Mouse (Mus musculus): ENCODE measurements around the gene Sec22b. TPM values are rescaled to one million over a fixed set of nuclear protein-coding genes. Genes with fewer than 3 reads are reported as not detected.

Gene Sec22b
- polyA plus RNA-seq (2015; fragmentation: Nextera tagmentation; extraction: Ambion mirVana), result 106 and 111 TPM in 2 replicates

DNA sequence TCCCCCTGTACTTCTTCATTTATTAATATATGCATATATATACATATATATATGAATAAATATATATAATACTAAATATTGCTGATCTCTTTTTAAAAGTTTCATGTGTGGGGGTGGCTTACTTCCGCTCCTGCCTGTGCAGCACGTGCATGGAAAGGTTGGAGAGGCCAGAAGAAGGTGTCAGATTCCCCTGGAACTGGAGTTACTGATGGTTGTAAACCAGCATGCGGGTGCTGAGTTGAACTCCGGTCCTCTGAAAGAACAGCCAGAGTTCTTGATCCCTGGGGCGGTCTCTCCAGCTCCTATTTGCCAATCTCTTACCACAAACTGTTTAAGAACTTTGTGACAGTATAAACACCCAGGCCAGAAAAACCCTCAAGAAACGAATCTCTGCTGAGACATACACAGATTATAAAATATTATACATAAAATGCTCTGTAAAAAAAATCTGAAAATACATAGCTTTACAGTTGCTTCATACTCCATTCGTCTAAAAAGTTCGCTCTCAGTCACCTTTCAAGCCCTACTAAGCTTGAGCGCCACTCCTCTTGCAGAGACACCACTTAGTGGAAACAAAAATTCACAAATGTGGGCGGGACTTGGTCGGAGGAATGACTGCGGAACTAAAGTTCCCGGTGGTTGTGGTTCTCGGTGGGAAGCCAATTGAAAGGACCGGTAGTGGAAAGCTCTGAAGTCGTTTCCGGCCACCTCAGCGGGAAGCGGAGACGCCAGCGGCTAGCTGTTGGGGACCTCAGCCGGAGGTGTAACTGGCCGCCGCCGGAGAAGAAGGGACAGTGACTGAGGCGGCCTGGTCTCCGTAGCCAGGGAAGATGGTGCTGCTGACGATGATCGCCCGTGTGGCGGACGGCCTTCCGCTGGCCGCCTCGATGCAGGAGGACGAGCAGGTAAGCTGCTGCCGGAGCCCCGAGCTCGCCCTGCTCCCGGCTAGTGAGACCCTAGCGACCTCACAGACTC lies at the start of gene Sec22b:
TSS of gene Sec22b (plus strand) at position 675 of the 975 bp plus-strand sequence.
- Histone ChIP-seq H3K9ac (peak within 1 kb of the TSS; percentile 92), H3K36me3 (no peaks in the 10 kb centered on the region), H3K27me3 (no peaks in the 10 kb centered on the region), H3K27ac (replicated peaks) (0 out of 2 replicates have a peak within 1 kb of the TSS, but pooled peaks have one; percentile 49), H3K4me2 (peak within 1 kb of the TSS; percentile 93), H3K4me1 (replicated peaks) (peaks cover 32% of the 10 kb centered on the region), H3K4me3 (peak within 1 kb of the TSS; percentile 87), H3K9me3 (no peaks in the 10 kb centered on the region)
- WGBS, result 3% methylated on average over 41 of the region's 41 CpGs
- ATAC-seq (ENCODE audit: low read depth), result peak; percentile 84

GRCm38 (mm10) chr3:97851803-97852202 lies 49.2 kb upstream of the Sec22b start:
- WGBS, result 93% methylated on average over 2 of the region's 2 CpGs
- Histone ChIP-seq H3K9ac (no peak overlapping the region), H3K9me3 (no peaks in the 10 kb centered on the region), H3K4me2 (no peak overlapping the region), H3K4me3 (no peak overlapping the region), H3K27me3 (no peaks in the 10 kb centered on the region), H3K4me1 (replicated peaks) (0 out of 2 replicates have a peak, but pooled peaks cover under 1% of the 10 kb centered on the region), H3K27ac (replicated peaks) (no peak overlapping the region), H3K36me3 (no peaks in the 10 kb centered on the region)
- ATAC-seq (ENCODE audit: low read depth), result no peak

DNA sequence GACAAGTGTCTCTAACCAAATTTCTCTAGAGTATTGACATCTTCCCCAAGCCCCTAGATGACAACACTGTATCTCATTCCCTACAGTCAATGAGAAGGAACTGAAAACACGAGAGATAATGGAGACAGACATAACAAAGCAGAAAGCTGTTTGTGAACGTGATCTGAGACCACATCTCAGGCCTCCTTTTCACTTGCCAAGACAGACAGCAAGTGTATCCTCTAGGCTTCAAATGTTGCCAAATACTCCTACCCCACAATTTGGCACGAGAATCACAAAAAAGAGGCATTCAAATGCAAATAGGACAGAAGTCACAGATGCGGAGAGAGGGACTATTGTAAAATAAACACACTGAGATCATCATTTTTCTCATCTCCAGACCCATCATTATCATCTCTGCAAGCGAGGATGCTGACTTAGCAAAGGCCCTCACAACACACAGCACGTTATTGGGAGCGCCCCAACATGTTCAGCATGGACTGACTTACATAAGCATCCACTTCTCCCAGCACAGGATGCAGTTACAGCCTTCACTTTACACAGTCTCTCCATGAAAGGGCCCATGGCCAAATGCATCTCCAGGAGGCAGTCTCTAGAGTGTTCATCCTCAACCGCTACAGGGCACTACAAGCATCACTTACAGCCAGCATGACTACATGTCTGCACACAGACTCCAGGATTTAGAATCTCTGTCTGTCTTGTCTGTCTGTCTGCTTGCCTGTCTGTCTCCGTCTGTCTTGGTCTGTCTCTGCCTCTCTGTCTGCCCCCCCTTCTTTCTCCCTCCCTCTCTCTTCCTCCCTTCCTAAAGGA lies 46.2 kb upstream of the Sec22b start:
- H3K9me3 ChIP-seq, result no peaks in the 10 kb centered on the region
- H3K9ac ChIP-seq, result no peak overlapping the region
- no peaks in the 10 kb centered on the region for H3K27me3 ChIP-seq
- WGBS, result 61% methylated on average over 9 of the region's 9 CpGs
- no peak overlapping the region for H3K4me2 ChIP-seq
- no peaks in the 10 kb centered on the region for H3K4me1 ChIP-seq (replicated peaks)
- peak overlapping the region; percentile 18 for H3K27ac ChIP-seq (replicated peaks)
- H3K4me3 ChIP-seq, result no peak overlapping the region
- ATAC-seq (ENCODE audit: low read depth), result no peak
- H3K36me3 ChIP-seq, result no peaks in the 10 kb centered on the region

DNA sequence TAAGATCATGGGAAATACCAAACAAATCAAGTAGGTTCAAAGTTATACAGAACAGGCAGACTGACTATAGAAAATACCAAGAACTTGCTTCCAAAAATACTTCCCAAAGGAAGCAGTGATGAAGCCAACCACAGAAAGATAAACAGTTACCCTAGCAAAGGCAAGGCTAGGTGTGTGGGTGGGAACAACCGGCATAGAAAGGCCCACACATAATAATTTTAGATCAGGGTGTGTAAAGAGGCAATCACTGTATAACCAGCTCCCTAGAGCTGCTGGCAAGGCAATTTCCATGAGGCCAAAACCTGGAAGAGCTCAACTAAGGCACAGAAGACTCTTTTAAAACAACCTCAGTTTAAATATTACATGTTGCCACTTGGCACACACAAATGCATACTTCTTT lies 41.6 kb upstream of the Sec22b start:
- no peaks in the 10 kb centered on the region for H3K36me3 ChIP-seq
- no peaks in the 10 kb centered on the region for H3K9me3 ChIP-seq
- H3K9ac ChIP-seq, result no peak overlapping the region
- H3K27me3 ChIP-seq, result no peaks in the 10 kb centered on the region
- H3K27ac ChIP-seq (replicated peaks), result no peak overlapping the region
- no peak for ATAC-seq (ENCODE audit: low read depth)
- H3K4me3 ChIP-seq, result no peak overlapping the region
- no peak overlapping the region for H3K4me2 ChIP-seq
- H3K4me1 ChIP-seq (replicated peaks), result no peaks in the 10 kb centered on the region
- 75% methylated on average over 1 of the region's 1 CpGs for WGBS

DNA sequence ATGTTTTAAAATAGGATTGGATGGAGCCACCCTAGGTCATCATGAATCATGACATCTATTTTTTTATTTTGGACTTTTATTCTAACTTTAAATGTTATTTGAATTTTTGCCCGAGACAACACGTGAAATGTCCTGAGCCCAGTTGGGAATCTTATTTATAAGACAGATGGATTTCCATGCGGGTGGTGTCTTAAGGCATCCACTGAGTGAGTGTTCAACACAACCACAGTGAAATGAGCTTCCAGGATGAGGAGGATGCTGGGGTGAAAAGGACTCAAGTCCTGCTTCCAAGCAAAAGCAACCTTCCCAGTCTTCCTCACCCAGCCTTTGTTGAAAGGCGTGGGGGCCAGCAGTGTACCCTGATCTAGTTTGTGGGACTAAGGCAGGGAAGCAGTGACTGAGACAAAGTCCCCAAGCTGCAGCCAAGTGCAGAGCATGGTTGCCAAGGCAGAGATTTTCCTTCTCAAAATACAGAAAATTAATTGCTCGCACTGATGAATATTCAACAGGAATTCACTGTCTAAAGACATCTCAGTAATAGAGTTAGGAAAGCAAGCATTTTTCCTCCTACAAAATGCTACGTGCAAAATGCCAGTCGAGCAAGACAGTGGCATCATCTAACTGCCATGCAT lies 40.1 kb upstream of the Sec22b start:
- Histone ChIP-seq H3K4me1 (replicated peaks) (no peaks in the 10 kb centered on the region), H3K4me2 (no peak overlapping the region), H3K4me3 (no peak overlapping the region), H3K9me3 (no peaks in the 10 kb centered on the region), H3K9ac (no peak overlapping the region), H3K36me3 (no peaks in the 10 kb centered on the region), H3K27ac (replicated peaks) (no peak overlapping the region), H3K27me3 (peaks cover 8% of the 10 kb centered on the region)
- ATAC-seq (ENCODE audit: low read depth), result no peak
- WGBS, result 90% methylated on average over 7 of the region's 7 CpGs

- H3K36me3 ChIP-seq, result no peaks in the 10 kb centered on the region
- peaks cover 39% of the 10 kb centered on the region for H3K27me3 ChIP-seq
- 74% methylated on average over 4 of the region's 4 CpGs for WGBS
- H3K9me3 ChIP-seq, result no peaks in the 10 kb centered on the region
- peaks cover 11% of the 10 kb centered on the region for H3K4me1 ChIP-seq (replicated peaks)
- no peak overlapping the region for H3K27ac ChIP-seq (replicated peaks)
- peak overlapping the region; percentile 54 for H3K4me3 ChIP-seq
- no peak for ATAC-seq (ENCODE audit: low read depth)
- peak overlapping the region; percentile 83 for H3K4me2 ChIP-seq
- peak overlapping the region; percentile 75 for H3K9ac ChIP-seq
Observed at GRCm38 (mm10) chr3:97866696-97867095, 34.3 kb upstream of the Sec22b start.

GRCm38 (mm10) chr3:97867221-97868023 lies 33.6 kb upstream of the Sec22b start:
- Histone ChIP-seq H3K4me1 (replicated peaks) (peaks cover 11% of the 10 kb centered on the region), H3K27ac (replicated peaks) (peak overlapping the region; percentile 33), H3K9me3 (no peaks in the 10 kb centered on the region), H3K4me2 (peak overlapping the region; percentile 83), H3K36me3 (no peaks in the 10 kb centered on the region), H3K27me3 (peaks cover 39% of the 10 kb centered on the region), H3K9ac (peak overlapping the region; percentile 75), H3K4me3 (peak overlapping the region; percentile 54)
- peak; percentile 79 for ATAC-seq (ENCODE audit: low read depth)
- 3% methylated on average over 27 of the region's 28 CpGs for WGBS

DNA sequence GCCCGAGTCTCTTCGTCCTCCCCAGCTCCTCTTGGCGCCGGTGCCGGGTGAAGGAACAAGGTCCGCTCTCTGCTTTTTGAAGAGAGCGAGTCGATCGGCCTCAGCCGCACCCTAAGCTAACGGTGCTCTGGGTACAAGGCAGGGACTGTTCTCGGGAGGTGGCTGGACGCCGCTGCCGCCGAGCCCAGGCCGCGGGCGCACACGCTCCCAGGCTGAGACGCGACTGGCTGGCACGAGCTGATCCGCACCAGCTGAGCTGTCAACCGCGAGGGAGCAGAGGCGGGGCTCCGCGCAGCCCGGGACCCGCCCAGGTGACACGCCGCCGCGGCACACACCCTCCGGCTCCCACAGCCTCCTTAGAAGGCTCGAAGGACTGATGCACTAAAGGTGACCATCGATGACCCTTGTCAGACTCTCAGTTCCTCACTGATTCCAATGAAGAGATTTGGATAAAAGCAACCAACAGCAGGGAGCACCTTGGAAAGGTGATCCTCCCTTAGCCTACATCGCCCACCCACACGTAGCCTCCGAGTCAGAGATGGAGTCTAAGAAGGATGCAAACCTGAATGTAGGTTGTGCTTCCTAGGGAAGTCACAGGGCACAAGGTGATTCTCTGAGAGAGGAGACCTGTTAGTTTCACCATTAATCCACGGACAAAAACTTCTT lies 32.8 kb upstream of the Sec22b start:
- ATAC-seq (ENCODE audit: low read depth), result peak; percentile 93
- peak overlapping the region; percentile 83 for H3K4me2 ChIP-seq
- peak overlapping the region; percentile 33 for H3K27ac ChIP-seq (replicated peaks)
- H3K9ac ChIP-seq, result peak overlapping the region; percentile 75
- peaks cover 11% of the 10 kb centered on the region for H3K4me1 ChIP-seq (replicated peaks)
- WGBS, result 3% methylated on average over 42 of the region's 42 CpGs
- H3K9me3 ChIP-seq, result no peaks in the 10 kb centered on the region
- H3K4me3 ChIP-seq, result peak overlapping the region; percentile 54
- H3K36me3 ChIP-seq, result no peaks in the 10 kb centered on the region
- H3K27me3 ChIP-seq, result peaks cover 39% of the 10 kb centered on the region

- ATAC-seq (ENCODE audit: low read depth), result no peak
- Histone ChIP-seq H3K27ac (replicated peaks) (no peak overlapping the region), H3K9me3 (no peaks in the 10 kb centered on the region), H3K4me3 (no peak overlapping the region), H3K4me1 (replicated peaks) (peaks cover 11% of the 10 kb centered on the region), H3K27me3 (peaks cover 39% of the 10 kb centered on the region), H3K36me3 (no peaks in the 10 kb centered on the region), H3K9ac (no peak overlapping the region), H3K4me2 (peak overlapping the region; percentile 83; the same call in 1 of the 2 replicates)
- WGBS, result 62% methylated on average over 5 of the region's 5 CpGs
Observed at GRCm38 (mm10) chr3:97868733-97869132, 32.3 kb upstream of the Sec22b start.

GRCm38 (mm10) chr3:97869730-97870129 lies 31.3 kb upstream of the Sec22b start:
- Histone ChIP-seq H3K9me3 (no peaks in the 10 kb centered on the region), H3K4me3 (no peak overlapping the region), H3K36me3 (no peaks in the 10 kb centered on the region), H3K27ac (replicated peaks) (no peak overlapping the region), H3K9ac (no peak overlapping the region), H3K4me1 (replicated peaks) (peaks cover 11% of the 10 kb centered on the region), H3K4me2 (no peak overlapping the region), H3K27me3 (peaks cover 39% of the 10 kb centered on the region)
- no peak for ATAC-seq (ENCODE audit: low read depth)
- WGBS, result 80% methylated on average over 4 of the region's 4 CpGs

- WGBS, result 28% methylated on average over 5 of the region's 5 CpGs
- Histone ChIP-seq H3K4me1 (replicated peaks) (peaks cover 10% of the 10 kb centered on the region), H3K36me3 (no peaks in the 10 kb centered on the region), H3K4me3 (no peak overlapping the region), H3K27ac (replicated peaks) (no peak overlapping the region), H3K9me3 (no peaks in the 10 kb centered on the region), H3K9ac (no peak overlapping the region), H3K4me2 (no peak overlapping the region), H3K27me3 (peaks cover 1% of the 10 kb centered on the region)
- no peak for ATAC-seq (ENCODE audit: low read depth)
Observed at GRCm38 (mm10) chr3:97874777-97875176, 26.2 kb upstream of the Sec22b start.

Measured in neural tube, embryonic 13.5 days (tissue).